Mouse (Mus musculus): ENCODE measurements around the gene Hsd11b2. TPM values are rescaled to one million over a fixed set of nuclear protein-coding genes. Genes with fewer than 3 reads are reported as not detected.

Hsd11b2 gene
- polyA plus RNA-seq, 1 experiment, result 0.08 TPM

DNA sequence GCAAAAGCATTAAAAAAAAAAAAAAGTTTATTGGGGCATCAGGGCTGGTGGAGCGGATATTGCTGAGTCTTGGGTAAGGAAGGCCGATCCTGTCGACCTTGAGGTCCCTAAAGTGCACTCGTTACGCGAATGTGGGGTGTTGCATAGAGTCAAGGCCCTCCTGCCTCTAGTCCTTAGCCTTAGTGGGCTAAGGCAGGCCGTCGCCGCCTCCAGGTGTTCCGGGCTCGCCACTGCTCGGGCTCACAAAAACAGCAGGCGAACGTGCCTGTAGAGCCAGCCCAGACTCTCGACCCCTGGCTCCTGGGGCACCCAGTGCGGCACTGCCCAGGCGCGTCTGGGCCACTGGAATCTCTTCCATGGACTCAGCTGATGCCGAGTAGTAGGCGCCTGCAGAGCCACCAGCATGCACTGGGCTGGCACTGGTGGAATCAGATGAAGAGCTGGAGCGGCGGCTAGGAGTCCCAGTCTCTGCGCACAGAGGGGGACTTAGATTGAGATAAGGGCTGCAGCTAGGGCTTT, 46.1 kb upstream of the Hsd11b2 start:
- no peak overlapping the region for H3K4me3 ChIP-seq (replicated peaks; ENCODE audit: insufficient read depth, low read depth, low read length)
- no peaks in the 10 kb centered on the region for H3K27me3 ChIP-seq (ENCODE audit: control insufficient read depth, insufficient read depth, low read length)
- TF ChIP-seq POLR2A (IDR thresholded peaks at IDR 0.05; ENCODE audit: borderline replicate concordance, insufficient read depth, low read length), result no peak
- TF ChIP-seq CTCF (IDR thresholded peaks at IDR 0.05; ENCODE audit: borderline replicate concordance, insufficient read depth, low read depth, low read length), result no peak
- H3K27ac ChIP-seq (ENCODE audit: insufficient read depth, low read length), result no peak overlapping the region
- WGBS, result 72% methylated on average over 23 of the region's 23 CpGs
- no peak for DNase-seq
- peaks cover 26% of the 10 kb centered on the region for H3K4me1 ChIP-seq (ENCODE audit: control insufficient read depth, insufficient read depth, low read length)

GRCm38 (mm10) chr8:105472983-105473382, 45.6 kb upstream of the Hsd11b2 start:
- Histone ChIP-seq H3K27ac (ENCODE audit: insufficient read depth, low read length) (no peak overlapping the region), H3K27me3 (ENCODE audit: control insufficient read depth, insufficient read depth, low read length) (no peaks in the 10 kb centered on the region), H3K4me3 (replicated peaks; ENCODE audit: insufficient read depth, low read depth, low read length) (no peak overlapping the region), H3K4me1 (ENCODE audit: control insufficient read depth, insufficient read depth, low read length) (peaks cover 21% of the 10 kb centered on the region)
- WGBS, result 85% methylated on average over 9 of the region's 9 CpGs
- DNase-seq, result no peak
- TF ChIP-seq POLR2A (IDR thresholded peaks at IDR 0.05; ENCODE audit: borderline replicate concordance, insufficient read depth, low read length) (no peak), CTCF (IDR thresholded peaks at IDR 0.05; ENCODE audit: borderline replicate concordance, insufficient read depth, low read depth, low read length) (no peak)

DNA sequence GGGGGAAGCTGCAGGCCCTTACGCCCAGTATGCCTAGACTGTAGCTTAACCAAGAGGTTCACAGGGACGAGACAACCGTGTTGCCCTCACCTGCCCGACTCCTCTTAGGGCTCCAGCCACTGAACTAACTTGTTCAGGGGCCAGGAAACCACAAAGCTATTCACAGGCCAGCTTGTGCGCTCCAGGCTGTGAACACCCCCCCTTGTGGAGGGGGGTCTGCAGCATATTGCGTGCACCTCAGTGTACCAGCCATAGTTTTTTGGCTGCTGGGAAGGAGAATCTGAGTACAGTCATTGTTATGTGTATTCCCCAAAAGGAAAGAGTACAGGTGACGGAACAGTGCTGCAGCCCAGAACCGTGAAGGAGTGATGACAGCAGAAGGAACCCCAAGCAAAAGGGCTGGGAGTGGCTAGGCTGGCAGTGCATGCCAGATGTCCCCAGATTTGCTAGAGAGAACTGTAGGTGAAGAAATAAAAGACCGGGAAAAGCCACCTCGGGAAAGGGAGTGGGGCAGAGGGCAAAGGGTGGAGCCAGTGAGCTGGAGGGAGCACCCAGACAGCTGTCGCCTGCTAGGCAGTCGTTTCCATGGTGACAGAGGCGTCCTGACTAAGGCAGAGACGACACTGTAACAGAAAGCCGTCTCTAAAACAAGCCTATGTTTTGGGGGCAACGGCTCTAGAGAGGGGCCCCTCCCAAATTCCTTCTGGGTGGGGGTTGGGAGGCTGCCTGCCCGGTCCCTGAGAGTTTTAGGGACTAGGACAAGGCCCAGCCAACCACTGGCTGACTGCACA, 44.5 kb upstream of the Hsd11b2 start:
- no peaks in the 10 kb centered on the region for H3K27me3 ChIP-seq (ENCODE audit: control insufficient read depth, insufficient read depth, low read length)
- no peak overlapping the region for H3K4me3 ChIP-seq (replicated peaks; ENCODE audit: insufficient read depth, low read depth, low read length)
- 31% methylated on average over 17 of the region's 17 CpGs for WGBS
- DNase-seq, result no peak
- no peak overlapping the region for H3K27ac ChIP-seq (ENCODE audit: insufficient read depth, low read length)
- peaks cover 11% of the 10 kb centered on the region; the same call in 1 of the 2 replicates for H3K4me1 ChIP-seq (ENCODE audit: control insufficient read depth, insufficient read depth, low read length)
- no peak for TF ChIP-seq CTCF (IDR thresholded peaks at IDR 0.05; ENCODE audit: borderline replicate concordance, insufficient read depth, low read depth, low read length)
- TF ChIP-seq POLR2A (IDR thresholded peaks at IDR 0.05; ENCODE audit: borderline replicate concordance, insufficient read depth, low read length), result no peak

- WGBS, result 43% methylated on average over 5 of the region's 5 CpGs
- TF ChIP-seq CTCF (IDR thresholded peaks at IDR 0.05; ENCODE audit: borderline replicate concordance, insufficient read depth, low read depth, low read length) (no peak), POLR2A (IDR thresholded peaks at IDR 0.05; ENCODE audit: borderline replicate concordance, insufficient read depth, low read length) (no peak)
Measured at GRCm38 (mm10) chr8:105474680-105475079, 43.9 kb upstream of the Hsd11b2 start.

GRCm38 (mm10) chr8:105475254-105475653, 43.3 kb upstream of the Hsd11b2 start:
- 0 out of 2 replicates have a peak, but pooled peaks cover 3% of the 10 kb centered on the region for H3K4me1 ChIP-seq (ENCODE audit: control insufficient read depth, insufficient read depth, low read length)
- no peak for DNase-seq
- 62% methylated on average over 4 of the region's 4 CpGs for WGBS
- TF ChIP-seq CTCF (IDR thresholded peaks at IDR 0.05; ENCODE audit: borderline replicate concordance, insufficient read depth, low read depth, low read length) (no peak), POLR2A (IDR thresholded peaks at IDR 0.05; ENCODE audit: borderline replicate concordance, insufficient read depth, low read length) (no peak)
- H3K27me3 ChIP-seq (ENCODE audit: control insufficient read depth, insufficient read depth, low read length), result no peaks in the 10 kb centered on the region
- no peak overlapping the region for H3K4me3 ChIP-seq (replicated peaks; ENCODE audit: insufficient read depth, low read depth, low read length)
- no peak overlapping the region for H3K27ac ChIP-seq (ENCODE audit: insufficient read depth, low read length)

More at GRCm38 (mm10) chr8:105474680-105475079, 43.9 kb upstream of the Hsd11b2 start:
- Histone ChIP-seq H3K4me3 (replicated peaks; ENCODE audit: insufficient read depth, low read depth, low read length) (no peak overlapping the region), H3K27ac (ENCODE audit: insufficient read depth, low read length) (no peak overlapping the region), H3K27me3 (ENCODE audit: control insufficient read depth, insufficient read depth, low read length) (no peaks in the 10 kb centered on the region), H3K4me1 (ENCODE audit: control insufficient read depth, insufficient read depth, low read length) (peaks cover 4% of the 10 kb centered on the region; the same call in 1 of the 2 replicates)
- DNase-seq, result no peak

DNA sequence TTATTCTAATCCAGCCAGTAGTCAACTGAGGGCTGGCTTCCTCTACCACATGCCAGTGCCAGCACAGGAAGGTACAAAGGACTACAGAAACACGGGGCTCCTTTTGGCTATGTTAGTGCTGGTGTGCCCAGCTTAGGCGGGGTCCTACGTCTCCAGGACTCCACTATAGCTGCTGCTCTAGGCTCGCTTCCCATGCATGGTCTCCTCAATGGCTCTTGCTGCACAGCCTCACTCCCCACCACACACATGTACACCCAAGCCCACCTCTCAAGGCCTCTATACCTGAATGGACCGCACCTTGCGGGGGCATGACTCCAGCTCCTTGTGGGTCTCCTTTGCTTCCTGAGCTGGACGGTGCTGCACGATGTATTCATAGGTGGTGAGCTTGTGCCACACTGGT, 42.8 kb upstream of the Hsd11b2 start:
- H3K27me3 ChIP-seq (ENCODE audit: control insufficient read depth, insufficient read depth, low read length), result no peaks in the 10 kb centered on the region
- 0 out of 2 replicates have a peak, but pooled peaks cover 3% of the 10 kb centered on the region for H3K4me1 ChIP-seq (ENCODE audit: control insufficient read depth, insufficient read depth, low read length)
- DNase-seq, result no peak
- no peak for TF ChIP-seq CTCF (IDR thresholded peaks at IDR 0.05; ENCODE audit: borderline replicate concordance, insufficient read depth, low read depth, low read length)
- no peak for TF ChIP-seq POLR2A (IDR thresholded peaks at IDR 0.05; ENCODE audit: borderline replicate concordance, insufficient read depth, low read length)
- 87% methylated on average over 8 of the region's 8 CpGs for WGBS
- H3K4me3 ChIP-seq (replicated peaks; ENCODE audit: insufficient read depth, low read depth, low read length), result no peak overlapping the region
- no peak overlapping the region for H3K27ac ChIP-seq (ENCODE audit: insufficient read depth, low read length)

DNA sequence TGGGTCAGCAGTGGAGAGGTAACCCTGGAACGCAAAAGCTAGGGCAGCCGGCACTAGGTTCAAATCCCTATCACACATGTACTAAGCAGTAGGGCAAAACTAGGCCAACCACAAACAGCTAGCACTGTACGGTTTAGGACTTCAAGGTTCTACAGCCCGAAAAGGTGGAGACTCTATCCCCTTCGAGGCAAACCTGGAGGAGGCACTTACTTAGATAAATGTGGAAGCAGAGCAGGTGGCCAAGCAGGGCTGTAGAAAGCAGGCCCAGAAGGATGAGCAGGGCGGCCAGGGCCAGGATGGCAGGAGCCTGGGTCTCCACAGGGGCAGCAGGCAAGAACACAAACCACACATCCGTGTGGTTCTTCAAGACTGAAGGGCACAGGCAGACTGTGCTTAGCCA, 42.4 kb upstream of the Hsd11b2 start:
- Histone ChIP-seq H3K4me3 (replicated peaks; ENCODE audit: insufficient read depth, low read depth, low read length) (no peak overlapping the region), H3K27ac (ENCODE audit: insufficient read depth, low read length) (no peak overlapping the region), H3K4me1 (ENCODE audit: control insufficient read depth, insufficient read depth, low read length) (0 out of 2 replicates have a peak, but pooled peaks cover 3% of the 10 kb centered on the region), H3K27me3 (ENCODE audit: control insufficient read depth, insufficient read depth, low read length) (no peaks in the 10 kb centered on the region)
- TF ChIP-seq POLR2A (IDR thresholded peaks at IDR 0.05; ENCODE audit: borderline replicate concordance, insufficient read depth, low read length), result no peak
- TF ChIP-seq CTCF (IDR thresholded peaks at IDR 0.05; ENCODE audit: borderline replicate concordance, insufficient read depth, low read depth, low read length), result no peak
- no peak for DNase-seq
- 82% methylated on average over 7 of the region's 7 CpGs for WGBS

Data from cerebellum, adult 2 months (tissue).